16 mouse cellular contexts compared by ENCODE assay signal in the genomic region with DNA sequence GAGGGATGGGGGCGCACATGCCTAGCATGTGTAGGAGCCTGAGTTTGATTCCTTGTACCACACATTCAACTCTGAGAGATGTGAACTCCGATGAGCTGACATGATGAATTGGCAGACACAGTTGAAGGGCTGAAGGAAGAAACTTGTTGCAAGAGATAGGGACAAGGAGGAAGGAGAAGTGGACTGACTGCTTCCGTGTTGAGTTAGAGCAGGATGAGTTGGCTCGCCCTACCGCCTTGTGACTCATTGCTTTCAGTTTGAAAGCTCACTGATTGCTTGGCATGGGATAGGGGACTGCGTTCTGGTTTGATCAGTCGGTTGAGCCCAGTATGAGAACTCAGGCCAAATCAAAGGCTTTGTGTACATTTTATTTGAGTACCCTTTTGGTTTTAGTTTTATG. TPM values are rescaled to one million over a fixed set of nuclear protein-coding genes. Genes with fewer than 3 reads are reported as not detected.
A peak's percentile ranks its signal among the peaks of the same experiment; 100 is the strongest.
DNase-seq lines count a peak whose midpoint lies in the region; ATAC-seq and TF ChIP-seq lines count a peak whose summit lies in the region.
"Had no signal": no experiment of that assay in that cellular context is flagged by ENCODE, and none has a peak within 500 bp of the region (broad histone marks: within the 10 kb centered on the region; RNA-seq: fewer than 3 reads in every experiment).

No protein-coding gene starts in this region.

- H3K9me3 ChIP-seq in forebrain, embryonic 10.5 days, result no peaks in the 10 kb centered on the region; the same call in 1 of the 2 replicates
- H3K9me3 ChIP-seq: embryonic facial prominence, embryonic 12.5 days; liver, embryonic 15.5 days; neural tube, embryonic 13.5 days had no signal

- peak; percentile 68 for ATAC-seq in megakaryocyte-erythroid progenitor cell, adult 5-6 weeks (replicated peaks; ENCODE audit: low FRiP score, low TSS enrichment, poor library complexity, severe bottlenecking)
- ATAC-seq in inflammation-experienced regulatory T-cells, adult 6 months, result no peak
- ATAC-seq: hindbrain, postnatal 0 days had no signal

- TF ChIP-seq CTCF in gastrocnemius, adult 2 months (IDR thresholded peaks at IDR 0.05), result no peak

- H3K4me1 ChIP-seq in brown adipose tissue, adult 24 weeks (ENCODE audit: control insufficient read depth, insufficient read depth, insufficient read length, low read length), result peaks cover 8% of the 10 kb centered on the region; the same call in 1 of the 2 replicates
- H3K4me1 ChIP-seq in forebrain, embryonic 10.5 days, result no peaks in the 10 kb centered on the region
- H3K4me1 ChIP-seq: embryonic facial prominence, embryonic 12.5 days; liver, embryonic 15.5 days; neural tube, embryonic 13.5 days had no signal

- peak; percentile 37 for DNase-seq in gastrocnemius, adult 2 months
- no peak for DNase-seq in gastrocnemius, postnatal 25 days
- DNase-seq in 416B (ENCODE audit: low read depth), result peak; percentile 94
- DNase-seq in forebrain, embryonic 10.5 days (ENCODE audit: extremely low spot score, low spot score), result no peak
- DNase-seq: adrenal gland, postnatal 25 days; cerebellum, postnatal 36 days; heart, postnatal 36 days; kidney, adult 2 months; kidney, postnatal 25 days had no signal

- 97% methylated on average over 7 of the region's 7 CpGs for WGBS in forebrain, embryonic 10.5 days

- H3K4me3 ChIP-seq in gastrocnemius, adult 2 months, result no peak overlapping the region
- H3K4me3 ChIP-seq in brown adipose tissue, adult 24 weeks (ENCODE audit: insufficient read depth, low read depth, low read length), result no peak overlapping the region
- no peak overlapping the region for H3K4me3 ChIP-seq in forebrain, embryonic 10.5 days
- H3K4me3 ChIP-seq: embryonic facial prominence, embryonic 12.5 days; liver, embryonic 15.5 days; neural tube, embryonic 13.5 days had no signal

- H3K27ac ChIP-seq in gastrocnemius, adult 2 months, result no peak overlapping the region
- peak overlapping the region; percentile 65 for H3K27ac ChIP-seq in brown adipose tissue, adult 24 weeks (replicated peaks; ENCODE audit: low read depth, low read length)
- H3K27ac ChIP-seq in forebrain, embryonic 10.5 days, result no peak overlapping the region
- H3K27ac ChIP-seq: embryonic facial prominence, embryonic 12.5 days; hindbrain, postnatal 0 days; liver, embryonic 15.5 days; neural tube, embryonic 13.5 days had no signal

- intact Hi-C loops in gastrocnemius, adult 2 months (cut with DNase I), result no loop called here

- peaks cover 21% of the 10 kb centered on the region for H3K36me3 ChIP-seq in forebrain, embryonic 10.5 days (replicated peaks)
- H3K36me3 ChIP-seq: embryonic facial prominence, embryonic 12.5 days; liver, embryonic 15.5 days had no signal

- no peaks in the 10 kb centered on the region for H3K27me3 ChIP-seq in forebrain, embryonic 10.5 days (ENCODE audit: poor library complexity, severe bottlenecking)
- H3K27me3 ChIP-seq: embryonic facial prominence, embryonic 12.5 days; liver, embryonic 15.5 days; neural tube, embryonic 13.5 days had no signal

RNA-seq across cellular contexts. Expression of a gene that starts 34.6 kb away (rescaled TPM):
- total RNA-seq in gastrocnemius, adult 2 months (2021), result 1 to 10 TPM; 4.4 to 6.1 TPM
- 1 to 10 TPM; 3.8 TPM for total RNA-seq in gastrocnemius, postnatal 25 days (2021)
- polyA plus RNA-seq in brown adipose tissue, adult 24 weeks (2012; ENCODE audit: insufficient read depth, insufficient read length, missing spikeins), result 168 and 195 TPM in 2 replicates
- total RNA-seq in megakaryocyte-erythroid progenitor cell, adult 5-6 weeks (2014; fragmentation: Nextera tagmentation), result 17.0 and 36.2 TPM in 2 replicates
- total RNA-seq in megakaryocyte-erythroid progenitor cell, adult 5-6 weeks (2017), result 16.2 and 55.9 TPM in 2 replicates
- polyA plus RNA-seq in inflammation-experienced regulatory T-cells, adult 6 months (2017; shearing (Covaris generic)), result 10 to 100 TPM; 26.4 to 55.3 (median 36.4) TPM
- polyA plus RNA-seq in forebrain, embryonic 10.5 days (2016; fragmentation: Nextera tagmentation; extraction: Ambion mirVana), result 32.7 and 34.2 TPM in 2 replicates

Comparison
In these comparisons a context has a peak if more than half of its experiments do, and no peak if none do; other contexts are left out.
1. DNase-seq: peak in gastrocnemius, adult 2 months (single experiment) and 416B (single experiment); none in gastrocnemius, postnatal 25 days (single experiment) and forebrain, embryonic 10.5 days (single experiment).